Mouse (Mus musculus) G1E (cell line): Measurements from ENCODE around the gene Tns1.

ENCODE experiments used
- CTCF ChIP-seq: IDR thresholded peaks from 2 replicates; pipeline ENCODE4 v1.5.1; 2012; ENCODE audit warnings: low read depth, low read length, inconsistent platforms, mixed read lengths
- GATA1 ChIP-seq: IDR thresholded peaks from 2 replicates; pipeline ENCODE4 v1.6.1; 2012; ENCODE audit warnings: borderline replicate concordance, low read length, inconsistent platforms, mixed read lengths
- GATA2 ChIP-seq: IDR thresholded peaks from 2 replicates; pipeline ENCODE4 v1.6.1; 2012; ENCODE audit warnings: low read depth, low read length, inconsistent platforms, borderline replicate concordance
- TAL1 ChIP-seq: conservative IDR thresholded peaks from 2 replicates; pipeline ENCODE4 v1.6.1; 2012; ENCODE audit warnings: low read depth, low read length, inconsistent platforms, mixed read lengths

- TF ChIP-seq CTCF (no peak), GATA2 (no peak), GATA1 (no peak), TAL1 (no peak)
Observed at GRCm38 (mm10) chr1:74043584-74044105, 80.6 kb downstream of the Tns1 start.
